Mouse (Mus musculus) kidney, postnatal 0 days (tissue): ENCODE measurements at regions not wholly inside any gene's neighbourhood (a gene's known extent, or its start where the extent isn't known, plus 50 kb on each side); places are given as distances from the start of the nearest gene placed in this dataset.
"Not testable (repeated sequence)": the region's sequence is repeated elsewhere in the genome, so short reads cannot be mapped to it uniquely, and the experiment has no call there.

Source experiments
- ATAC-seq: fragments of 200-750 bp; cut with Nextera tagmentation; replicated peaks from 2 replicates; pipeline ENCODE4 v1.8.0; 2017; ENCODE audit warnings: low read depth, moderate number of reproducible peaks, moderate TSS enrichment, moderate library complexity; ENCODE audit not compliant: low FRiP score
- DNase-seq: peaks from one replicate; pipeline ENCODE4 v3.0.0-alpha.2; 2016; ENCODE audit warnings: low spot score
- H3K27ac ChIP-seq: fragments of 300-500 bp; sonication (generic); 2 replicates; pipeline ENCODE4 v1.5.1; 2014; ENCODE audit warnings: mild to moderate bottlenecking
- H3K27me3 ChIP-seq: fragments of 300-500 bp; sonication (generic); 2 replicates; pipeline ENCODE4 v1.6.1; 2014; ENCODE audit warnings: low read length, mixed read lengths; ENCODE audit not compliant: insufficient read depth
- H3K36me3 ChIP-seq: fragments of 300-500 bp; sonication (generic); 2 replicates; pipeline ENCODE4 v1.6.1; 2014; ENCODE audit warnings: low read length, mixed read lengths; ENCODE audit not compliant: insufficient read depth
- H3K4me1 ChIP-seq: fragments of 300-500 bp; sonication (generic); replicated peaks from 2 replicates; pipeline ENCODE4 v1.6.1; 2014; ENCODE audit warnings: antibody characterized with exemption, low read length, mixed read lengths; ENCODE audit not compliant: insufficient read depth
- H3K4me2 ChIP-seq: fragments of 300-500 bp; sonication (generic); 2 replicates; pipeline ENCODE4 v1.6.1; 2014; ENCODE audit warnings: mild to moderate bottlenecking, low read length, moderate library complexity, mixed read lengths
- H3K4me3 ChIP-seq: fragments of 300-500 bp; sonication (generic); replicated peaks from 2 replicates; pipeline ENCODE4 v1.5.1; 2014; ENCODE audit warnings: low read depth, low read length
- H3K9ac ChIP-seq: fragments of 300-500 bp; sonication (generic); 2 replicates; pipeline ENCODE4 v1.6.1; 2014; ENCODE audit warnings: low read depth, low read length
- H3K9me3 ChIP-seq: fragments of 300-500 bp; sonication (generic); replicated peaks from 2 replicates; pipeline ENCODE4 v1.6.1; 2016; ENCODE audit warnings: low read length, inconsistent platforms, mixed read lengths
- CTCF ChIP-seq: IDR thresholded peaks from 2 replicates; pipeline ENCODE4 v1.5.1; 2016; ENCODE audit warnings: antibody characterized with exemption, low read depth, mild to moderate bottlenecking, moderate library complexity
- WGBS: fragments of 180-500 bp; shearing (Covaris S2); extraction: QIAGEN DNeasy Blood & Tissue Kit; methylation state at CpG from one replicate; pipeline ENCODE4 v1.1.7; 2014; 5-methylcytosine and 5-hydroxymethylcytosine counted together

DNA sequence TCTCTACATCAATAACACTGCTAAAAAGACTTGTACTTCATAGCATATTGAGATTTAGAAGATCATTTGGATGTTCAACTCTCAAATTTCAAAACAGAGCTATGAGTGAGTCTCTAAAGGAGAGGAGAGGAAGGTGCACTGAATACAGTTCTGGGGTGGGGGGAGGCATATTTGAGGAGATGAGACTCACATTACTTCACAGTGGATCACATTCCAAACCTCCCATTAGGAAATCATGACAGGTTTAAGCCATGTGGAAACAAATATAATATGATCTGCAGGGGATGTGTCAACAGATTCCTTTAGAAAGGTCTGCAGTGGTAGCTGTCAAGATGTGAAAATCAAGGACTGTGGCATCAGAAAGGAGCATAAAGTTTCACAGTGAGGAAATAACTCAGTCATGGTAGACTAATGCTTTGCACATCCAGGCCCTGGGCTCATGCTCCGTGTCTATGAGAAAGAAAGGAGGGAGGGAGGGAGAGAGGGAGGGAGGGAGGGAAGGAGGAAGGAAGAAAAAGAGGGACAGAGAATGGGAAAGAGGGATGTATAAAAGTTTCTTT is 235.9 kb downstream of the Fam198b start:
- no peak overlapping the region for H3K4me2 ChIP-seq
- H3K27ac ChIP-seq = no peak overlapping the region
- TF ChIP-seq CTCF = no peak
- whole genome bisulfite sequencing = 14% methylated on average over 1 of the region's 1 CpGs
- no peak overlapping the region for H3K4me3 ChIP-seq
- no peaks in the 10 kb centered on the region for H3K27me3 ChIP-seq
- no peak overlapping the region for H3K9ac ChIP-seq
- peak; percentile 61 for ATAC-seq
- H3K4me1 ChIP-seq = no peaks in the 10 kb centered on the region
- peak; percentile 63 for DNase-seq
- H3K9me3 ChIP-seq = no peaks in the 10 kb centered on the region
- no peaks in the 10 kb centered on the region for H3K36me3 ChIP-seq

DNA sequence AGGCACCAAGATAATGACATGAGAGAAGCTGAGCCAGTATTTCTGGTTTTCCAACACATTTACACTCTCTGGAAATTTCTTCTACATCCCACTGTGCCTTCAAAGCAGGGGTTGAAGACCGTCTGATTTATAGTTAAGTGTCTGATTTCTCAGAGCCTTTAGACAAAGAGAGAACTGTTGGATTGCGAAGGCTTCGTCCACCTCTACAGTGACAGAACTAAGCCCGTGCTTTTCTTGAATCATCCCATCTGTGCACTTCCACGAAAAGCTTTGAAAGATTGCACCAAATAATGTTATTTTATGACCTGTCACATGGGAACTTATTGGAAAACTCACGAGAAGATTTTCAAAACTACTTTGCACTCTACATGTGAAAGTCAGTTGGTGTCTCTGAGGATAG is 239.3 kb downstream of the Fam198b start:
- no peak for TF ChIP-seq CTCF
- Histone ChIP-seq H3K4me1 (no peaks in the 10 kb centered on the region), H3K9ac (no peak overlapping the region), H3K27ac (no peak overlapping the region), H3K9me3 (no peaks in the 10 kb centered on the region), H3K4me2 (no peak overlapping the region), H3K4me3 (no peak overlapping the region), H3K36me3 (no peaks in the 10 kb centered on the region), H3K27me3 (no peaks in the 10 kb centered on the region)
- ATAC-seq (no peak), DNase-seq (peak; percentile 63)
- 26% methylated on average over 6 of the region's 6 CpGs for WGBS

DNA sequence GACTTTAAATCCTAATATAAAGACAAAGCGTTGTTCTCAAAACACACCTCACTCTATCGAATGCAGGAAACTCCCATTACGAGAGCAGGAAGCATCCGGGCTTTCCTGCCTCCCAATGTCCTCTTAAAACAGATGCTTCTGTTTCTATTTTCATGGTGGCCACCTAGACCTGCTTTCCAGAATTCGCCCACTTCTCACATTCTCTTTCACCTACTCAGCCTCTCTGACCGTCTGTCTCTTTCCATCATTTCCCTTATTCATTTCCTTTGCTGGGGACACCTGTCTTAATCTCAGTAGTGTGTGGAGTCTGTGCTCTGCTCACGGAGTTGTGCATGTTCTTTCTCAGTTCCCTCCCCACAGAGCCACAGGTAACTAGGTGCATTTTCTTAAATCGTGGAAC is 240.3 kb downstream of the Fam198b start:
- Histone ChIP-seq H3K27me3 (no peaks in the 10 kb centered on the region), H3K9me3 (no peaks in the 10 kb centered on the region), H3K36me3 (no peaks in the 10 kb centered on the region), H3K4me2 (no peak overlapping the region), H3K4me1 (no peaks in the 10 kb centered on the region), H3K4me3 (no peak overlapping the region), H3K27ac (no peak overlapping the region), H3K9ac (no peak overlapping the region)
- TF ChIP-seq CTCF = no peak
- ATAC-seq (no peak), DNase-seq (no peak)
- WGBS = 67% methylated on average over 8 of the region's 8 CpGs

GRCm38 (mm10) chr3:80141697-80142096 is 257.4 kb downstream of the Fam198b start:
- Histone ChIP-seq H3K9me3 (no peaks in the 10 kb centered on the region), H3K27me3 (no peaks in the 10 kb centered on the region), H3K27ac (no peak overlapping the region), H3K4me1 (no peaks in the 10 kb centered on the region), H3K36me3 (no peaks in the 10 kb centered on the region), H3K4me2 (no peak overlapping the region), H3K9ac (no peak overlapping the region), H3K4me3 (no peak overlapping the region)
- ATAC-seq = no peak
- no peak for TF ChIP-seq CTCF
- 49% methylated on average over 1 of the region's 1 CpGs for WGBS
- DNase-seq = no peak

DNA sequence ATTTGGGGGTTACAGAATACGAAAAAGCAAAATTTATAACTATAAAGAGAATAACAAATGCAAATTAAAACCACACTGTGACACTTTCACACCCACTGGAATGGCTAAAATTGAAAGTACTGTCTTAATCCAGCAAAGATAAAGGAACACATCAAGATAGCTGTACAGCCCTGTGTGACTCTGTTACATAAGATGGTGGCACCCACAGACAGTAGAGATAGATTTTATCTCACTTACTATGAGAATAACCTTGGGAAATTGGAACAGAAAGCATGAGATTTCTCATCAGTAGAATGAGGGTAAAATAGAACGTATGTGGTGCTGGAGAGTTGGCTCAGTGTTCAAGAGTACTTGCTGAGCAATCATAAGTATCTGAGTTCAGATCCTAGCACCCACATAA is 276.1 kb downstream of the Fam198b start:
- Histone ChIP-seq H3K9me3 (no peaks in the 10 kb centered on the region), H3K9ac (no peak overlapping the region), H3K4me1 (no peaks in the 10 kb centered on the region), H3K27me3 (no peaks in the 10 kb centered on the region), H3K27ac (no peak overlapping the region), H3K4me2 (no peak overlapping the region), H3K4me3 (no peak overlapping the region), H3K36me3 (no peaks in the 10 kb centered on the region)
- no peak for DNase-seq
- no peak for TF ChIP-seq CTCF
- ATAC-seq = no peak
- WGBS = 86% methylated on average over 2 of the region's 2 CpGs

DNA sequence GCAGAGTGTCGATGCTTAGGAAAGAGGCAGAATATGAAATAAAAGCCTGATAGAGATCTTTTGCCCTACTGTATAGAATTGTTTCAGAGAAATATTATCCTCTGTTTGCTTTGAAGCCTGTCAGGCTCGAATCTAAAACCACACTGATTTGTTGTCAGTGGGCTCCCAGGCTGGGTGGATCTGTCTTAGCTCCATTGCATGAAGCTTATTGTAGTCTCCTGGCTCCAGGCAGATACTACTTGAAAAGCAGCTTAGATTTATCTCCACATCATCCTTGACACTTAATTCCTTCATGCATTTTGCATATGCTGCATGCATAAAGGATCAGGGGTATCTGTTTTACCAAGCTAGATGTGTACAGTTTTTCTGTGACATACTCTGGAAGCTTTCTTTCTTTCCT is 297.4 kb downstream of the Fam198b start:
- ATAC-seq (no peak), DNase-seq (no peak)
- TF ChIP-seq CTCF = no peak
- no peak overlapping the region for H3K27ac ChIP-seq
- 45% methylated on average over 2 of the region's 2 CpGs for WGBS
- H3K4me2 ChIP-seq = no peak overlapping the region
- no peak overlapping the region for H3K9ac ChIP-seq
- H3K27me3 ChIP-seq = no peaks in the 10 kb centered on the region
- H3K36me3 ChIP-seq = no peaks in the 10 kb centered on the region
- H3K4me3 ChIP-seq = no peak overlapping the region
- H3K9me3 ChIP-seq = no peaks in the 10 kb centered on the region
- no peaks in the 10 kb centered on the region for H3K4me1 ChIP-seq

DNA sequence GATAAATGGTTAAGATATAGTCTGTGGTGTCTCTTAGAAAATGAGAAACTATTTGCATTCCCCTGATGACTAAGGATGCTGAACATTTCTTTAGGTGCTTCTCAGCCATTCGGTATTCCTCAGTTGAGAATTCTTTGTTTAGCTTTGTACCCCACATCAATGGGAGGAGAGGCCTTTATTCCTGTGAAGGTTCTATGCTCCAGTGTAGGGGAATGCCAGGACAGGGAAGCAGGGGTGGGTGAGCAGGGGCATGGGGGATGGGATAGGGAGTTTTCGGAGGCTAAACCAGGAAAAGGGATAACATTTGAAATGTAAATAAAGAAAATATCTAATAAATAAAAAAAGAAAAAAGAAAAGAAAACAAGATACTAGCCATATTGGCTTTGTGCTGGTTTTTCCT is 297.8 kb downstream of the Fam198b start:
- H3K27me3 ChIP-seq, ATAC-seq, H3K36me3 ChIP-seq, H3K9me3 ChIP-seq, H3K9ac ChIP-seq, H3K4me3 ChIP-seq, H3K4me2 ChIP-seq, H3K27ac ChIP-seq, DNase-seq, H3K4me1 ChIP-seq: not testable (repeated sequence)
- WGBS = 74% methylated on average over 2 of the region's 2 CpGs
